Mouse (Mus musculus) C2C12 (cell line): ENCODE results near the gene Opn3. TPM values are rescaled to one million over a fixed set of nuclear protein-coding genes. Genes with fewer than 3 reads are reported as not detected.

Source experiments
- H3K27me3 ChIP-seq: one replicate; pipeline ENCODE4 v1.6.1; 2011; ENCODE audit not compliant: control insufficient read depth, insufficient read depth, insufficient read length
- H3K36me3 ChIP-seq: one replicate; pipeline ENCODE4 v1.6.1; 2011; ENCODE audit not compliant: control insufficient read depth, insufficient read depth
- H3K4me3 ChIP-seq: one replicate; pipeline ENCODE4 v1.5.1; 2011; ENCODE audit warnings: mild to moderate bottlenecking, control low read depth; ENCODE audit not compliant: poor library complexity, insufficient read depth, severe bottlenecking
- H3K79me2 ChIP-seq: one replicate; pipeline ENCODE4 v1.6.1; 2011; ENCODE audit not compliant: control insufficient read depth, insufficient read depth
- H3K79me3 ChIP-seq: one replicate; pipeline ENCODE4 v1.6.1; 2011; ENCODE audit warnings: low read depth, control low read depth
- H3ac ChIP-seq: one replicate; pipeline ENCODE3; 2011; ENCODE audit warnings: low read depth; ENCODE audit not compliant: control insufficient read depth, insufficient read length
- CEBPB ChIP-seq: IDR thresholded peaks from one replicate; pipeline ENCODE4 v1.6.1; 2011; ENCODE audit warnings: low read depth, mild to moderate bottlenecking, control low read depth, moderate library complexity
- CTCF ChIP-seq: IDR thresholded peaks from one replicate; pipeline ENCODE4 v1.5.1; 2011; ENCODE audit not compliant: control insufficient read depth, insufficient read depth, insufficient read length
- FOSL1 ChIP-seq: IDR thresholded peaks from one replicate; pipeline ENCODE4 v1.8.0; 2011; ENCODE audit warnings: mild to moderate bottlenecking, low read length; ENCODE audit not compliant: poor library complexity, insufficient read depth, severe bottlenecking
- MAX ChIP-seq: IDR thresholded peaks from one replicate; pipeline ENCODE4 v1.6.1; 2011; ENCODE audit warnings: mild to moderate bottlenecking, control low read depth
- MYOD1 ChIP-seq: IDR thresholded peaks from one replicate; pipeline ENCODE4 v1.6.1; 2011; ENCODE audit warnings: low read depth; ENCODE audit not compliant: control insufficient read depth, insufficient read length
- MYOG ChIP-seq: IDR thresholded peaks from one replicate; pipeline ENCODE4 v1.6.1; 2011; ENCODE audit not compliant: control insufficient read depth, insufficient read length; ENCODE audit errors: extremely low read depth
- USF1 ChIP-seq: IDR thresholded peaks from one replicate; pipeline ENCODE4 v1.6.1; 2011; ENCODE audit warnings: low read depth, mild to moderate bottlenecking, control low read depth, moderate library complexity
- polyA plus RNA-seq: library from polyadenylated mRNA; unstranded; fragments of >200 nt; fragmentation: generic; extraction: Trizol; gene quantifications from one replicate; pipeline ENCODE4 v1.2.1, GENCODE M21; 2012; ENCODE audit warnings: missing spikeins

Opn3 gene
- polyA plus RNA-seq, 1 experiment = 3.1 TPM

GRCm38 (mm10) chr1:175707599-175707998 lies 15.0 kb upstream of the Opn3 start:
- Histone ChIP-seq H3K27me3 (no peaks in the 10 kb centered on the region), H3K36me3 (no peaks in the 10 kb centered on the region), H3K4me3 (no peak overlapping the region), H3K79me2 (no peaks in the 10 kb centered on the region), H3ac (no peak overlapping the region), H3K79me3 (no peaks in the 10 kb centered on the region)
- TF ChIP-seq CTCF = no peak

- TF ChIP-seq MYOD1 = no peak
- no peak for TF ChIP-seq CEBPB
- TF ChIP-seq USF1 = no peak
- TF ChIP-seq MYOG = no peak
- TF ChIP-seq FOSL1 = no peak
- no peak for TF ChIP-seq CTCF
- TF ChIP-seq MAX = no peak
- Histone ChIP-seq H3K79me2 (no peaks in the 10 kb centered on the region), H3K36me3 (no peaks in the 10 kb centered on the region), H3K27me3 (no peaks in the 10 kb centered on the region), H3K4me3 (no peak overlapping the region), H3K79me3 (no peaks in the 10 kb centered on the region), H3ac (no peak overlapping the region)
These were observed 8.6 kb upstream of the Opn3 start for GRCm38 (mm10) chr1:175701145-175701544.

- Histone ChIP-seq H3K36me3 (no peaks in the 10 kb centered on the region), H3K79me2 (no peaks in the 10 kb centered on the region), H3ac (no peak overlapping the region), H3K79me3 (no peaks in the 10 kb centered on the region), H3K4me3 (no peak overlapping the region), H3K27me3 (no peaks in the 10 kb centered on the region)
- TF ChIP-seq USF1 = peak; percentile 34
- TF ChIP-seq MYOD1 = no peak
- no peak for TF ChIP-seq CEBPB
These were observed 7.2 kb upstream of the Opn3 start for GRCm38 (mm10) chr1:175699796-175700195.

GRCm38 (mm10) chr1:175699375-175699774 lies 6.8 kb upstream of the Opn3 start:
- H3K27me3 ChIP-seq = no peaks in the 10 kb centered on the region
- TF ChIP-seq MAX (no peak), USF1 (no peak), FOSL1 (no peak), CTCF (no peak), MYOG (no peak), CEBPB (no peak), MYOD1 (no peak)
- H3K36me3 ChIP-seq = no peaks in the 10 kb centered on the region
- H3ac ChIP-seq = no peak overlapping the region
- no peaks in the 10 kb centered on the region for H3K79me2 ChIP-seq
- no peaks in the 10 kb centered on the region for H3K79me3 ChIP-seq
- no peak overlapping the region for H3K4me3 ChIP-seq

GRCm38 (mm10) chr1:175698293-175698692 lies 5.7 kb upstream of the Opn3 start, which contains the start of gene Wdr64:
Gene Wdr64, plus strand, starts transcription at chr1:175698593.
- no peaks in the 10 kb centered on the region for H3K27me3 ChIP-seq
- no peak within 1 kb of the TSS for H3ac ChIP-seq
- H3K79me2 ChIP-seq = no peaks in the 10 kb centered on the region
- no peak for TF ChIP-seq USF1
- no peak for TF ChIP-seq MAX
- TF ChIP-seq CEBPB = no peak
- no peak for TF ChIP-seq MYOG
- TF ChIP-seq MYOD1 = no peak
- no peak for TF ChIP-seq CTCF
- no peak for TF ChIP-seq FOSL1
- no peak within 1 kb of the TSS for H3K4me3 ChIP-seq
- no peaks in the 10 kb centered on the region for H3K79me3 ChIP-seq
- H3K36me3 ChIP-seq = no peaks in the 10 kb centered on the region

GRCm38 (mm10) chr1:175693429-175693960 lies 919 bp upstream of the Opn3 start:
- no peaks in the 10 kb centered on the region for H3K36me3 ChIP-seq
- TF ChIP-seq USF1 (no peak), MYOG (no peak), CTCF (no peak), MYOD1 (no peak), FOSL1 (no peak), CEBPB (no peak), MAX (no peak)
- H3K27me3 ChIP-seq = no peaks in the 10 kb centered on the region
- H3ac ChIP-seq = no peak overlapping the region
- H3K79me2 ChIP-seq = peaks cover 21% of the 10 kb centered on the region
- no peak overlapping the region for H3K4me3 ChIP-seq
- H3K79me3 ChIP-seq = no peaks in the 10 kb centered on the region

GRCm38 (mm10) chr1:175692997-175693361 lies 403 bp upstream of the Opn3 start:
- H3K4me3 ChIP-seq = peak overlapping the region; percentile 26
- no peaks in the 10 kb centered on the region for H3K36me3 ChIP-seq
- peaks cover 21% of the 10 kb centered on the region for H3K79me2 ChIP-seq
- H3K79me3 ChIP-seq = no peaks in the 10 kb centered on the region
- no peaks in the 10 kb centered on the region for H3K27me3 ChIP-seq
- TF ChIP-seq FOSL1 = no peak
- TF ChIP-seq CTCF = no peak
- no peak for TF ChIP-seq MYOG
- TF ChIP-seq USF1 = no peak
- no peak for TF ChIP-seq MYOD1
- TF ChIP-seq CEBPB = no peak
- TF ChIP-seq MAX = no peak
- no peak overlapping the region for H3ac ChIP-seq
